Mouse (Mus musculus) MEL (cell line): Measurements from ENCODE around the gene Setd5. TPM values are rescaled to one million over a fixed set of nuclear protein-coding genes. Genes with fewer than 3 reads are reported as not detected.

Source experiments
- DNase-seq: peaks from one replicate; pipeline ENCODE4 v3.0.0; 2011; ENCODE audit warnings: low read depth, low spot score
- H3K27ac ChIP-seq: 2 replicates; pipeline ENCODE4 v1.5.1; 2012; ENCODE audit warnings: low read depth, mild to moderate bottlenecking, control low read depth, low read length, moderate library complexity; ENCODE audit not compliant: control insufficient read depth
- H3K27me3 ChIP-seq, 2 experiments: fragments of 150-350 bp in 1 of 2; sonication (generic) in 1 of 2; 2 replicates each; pipeline ENCODE4 v1.6.1; 2012; ENCODE audit warnings: low read length in 2 of 2, mild to moderate bottlenecking in 2 of 2, improper control_type of control experiment in 1 of 2, moderate library complexity in 1 of 2; ENCODE audit not compliant: insufficient read depth in 2 of 2, control insufficient read depth in 1 of 2
- H3K36me3 ChIP-seq, 2 experiments: 2 replicates each; pipeline ENCODE4 v1.6.1; 2012 to 2014; ENCODE audit warnings: low read length in 2 of 2, improper control_type of control experiment in 1 of 2, inconsistent platforms in 1 of 2, mild to moderate bottlenecking in 1 of 2; ENCODE audit not compliant: insufficient read depth in 2 of 2, control insufficient read depth in 1 of 2
- H3K4me1 ChIP-seq, 2 experiments: fragments of 150-350 bp in 1 of 2; sonication (generic) in 1 of 2; 2 replicates each; pipeline ENCODE4 v1.6.1; 2012; ENCODE audit warnings: low read length in 2 of 2, improper control_type of control experiment in 1 of 2, mild to moderate bottlenecking in 1 of 2; ENCODE audit not compliant: insufficient read depth in 2 of 2, control insufficient read depth in 1 of 2
- H3K4me3 ChIP-seq, 2 experiments: fragments of 150-350 bp in 1 of 2; sonication (generic) in 1 of 2; 2 replicates each; pipeline ENCODE4 v1.5.1; 2012; ENCODE audit warnings: low read depth in 2 of 2, low read length in 2 of 2, mild to moderate bottlenecking in 2 of 2, moderate library complexity in 2 of 2, control low read depth in 1 of 2, improper control_type of control experiment in 1 of 2; ENCODE audit not compliant: control insufficient read depth in 1 of 2, insufficient read depth in 1 of 2
- H3K79me2 ChIP-seq: 2 replicates; pipeline ENCODE4 v1.6.1; 2012; ENCODE audit warnings: mild to moderate bottlenecking, low read length, moderate library complexity; ENCODE audit not compliant: control insufficient read depth, poor library complexity, insufficient read depth
- H3K9ac ChIP-seq: 2 replicates; pipeline ENCODE4 v1.6.1; 2012; ENCODE audit warnings: low read depth, mild to moderate bottlenecking, control low read depth, low read length, moderate library complexity; ENCODE audit not compliant: control insufficient read depth, poor library complexity, severe bottlenecking
- H3K9me3 ChIP-seq: fragments of 150-350 bp; sonication (generic); replicated peaks from 2 replicates; pipeline ENCODE4 v1.6.1; 2012; ENCODE audit warnings: mild to moderate bottlenecking, low read length, improper control_type of control experiment, moderate library complexity; ENCODE audit not compliant: insufficient read depth
- BHLHE40 ChIP-seq: IDR thresholded peaks from 2 replicates; pipeline ENCODE4 v1.6.1; 2012; ENCODE audit warnings: low read depth, mild to moderate bottlenecking, inconsistent platforms, low read length, improper control_type of control experiment, borderline replicate concordance
- E2F4 ChIP-seq: IDR thresholded peaks from 2 replicates; pipeline ENCODE4 v1.6.1; 2011; ENCODE audit warnings: low read depth, low read length, improper control_type of control experiment, borderline replicate concordance
- GABPA ChIP-seq: IDR thresholded peaks from 2 replicates; pipeline ENCODE4 v1.6.1; 2012; ENCODE audit warnings: low read depth, mild to moderate bottlenecking, inconsistent platforms, low read length, improper control_type of control experiment, moderate library complexity
- MAFK ChIP-seq: IDR thresholded peaks from 2 replicates; pipeline ENCODE4 v1.6.1; 2011; ENCODE audit warnings: low read depth, mild to moderate bottlenecking, low read length, improper control_type of control experiment, borderline replicate concordance
- MAX ChIP-seq: IDR thresholded peaks from 2 replicates; pipeline ENCODE4 v1.6.1; 2011; ENCODE audit warnings: low read length, improper control_type of control experiment
- MAZ ChIP-seq: IDR thresholded peaks from 2 replicates; pipeline ENCODE4 v1.6.1; 2012; ENCODE audit warnings: low read depth, mild to moderate bottlenecking, inconsistent platforms, low read length, improper control_type of control experiment
- MXI1 ChIP-seq: IDR thresholded peaks from 2 replicates; pipeline ENCODE4 v1.6.1; 2011; ENCODE audit warnings: mild to moderate bottlenecking, low read depth, low read length, improper control_type of control experiment
- MYC ChIP-seq: IDR thresholded peaks from 2 replicates; pipeline ENCODE4 v1.6.1; 2011; ENCODE audit warnings: low read depth, mild to moderate bottlenecking, low read length, improper control_type of control experiment, moderate library complexity
- NELFE ChIP-seq: IDR thresholded peaks from 2 replicates; pipeline ENCODE4 v1.6.1; 2011; ENCODE audit warnings: low read depth, low read length, improper control_type of control experiment
- SIN3A ChIP-seq: IDR thresholded peaks from 2 replicates; pipeline ENCODE4 v1.6.1; 2012; ENCODE audit warnings: low read length, improper control_type of control experiment, inconsistent platforms
- SMC3 ChIP-seq: IDR thresholded peaks from 2 replicates; pipeline ENCODE4 v1.6.1; 2011; ENCODE audit warnings: low read depth, low read length, improper control_type of control experiment
- TCF12 ChIP-seq: IDR thresholded peaks from 2 replicates; pipeline ENCODE4 v1.6.1; 2014; ENCODE audit warnings: low read depth, mild to moderate bottlenecking, inconsistent platforms, low read length, improper control_type of control experiment, moderate library complexity
- ZC3H11A ChIP-seq: IDR thresholded peaks from 2 replicates; pipeline ENCODE4 v1.6.1; 2012; ENCODE audit warnings: low read depth, mild to moderate bottlenecking, inconsistent platforms, low read length, improper control_type of control experiment
- ZMIZ1 ChIP-seq: IDR thresholded peaks from 2 replicates; pipeline ENCODE4 v1.6.1; 2012; ENCODE audit warnings: low read depth, mild to moderate bottlenecking, inconsistent platforms, low read length, improper control_type of control experiment, moderate library complexity
- ZNF384 ChIP-seq: IDR thresholded peaks from 2 replicates; pipeline ENCODE4 v1.6.1; 2012; ENCODE audit warnings: low read depth, mild to moderate bottlenecking, inconsistent platforms, low read length, improper control_type of control experiment
- polyA plus RNA-seq, 2 experiments: library from polyadenylated mRNA; stranded (reverse) in 1 of 2; unstranded in 1 of 2; fragments of >175 nt in 1 of 2; fragments of >200 nt in 1 of 2; gene quantifications; 2 replicates each; pipeline versions ENCODE4 v1.2.1 to v1.2.4; 2012; ENCODE audit warnings: low replicate concordance in 2 of 2, low read depth in 1 of 2; ENCODE audit not compliant: insufficient read length in 2 of 2, insufficient read depth in 1 of 2, missing spikeins in 1 of 2
- total RNA-seq: library from RNA; depleted of rRNA; stranded (reverse); fragments of 300-350 nt; gene quantifications from 2 replicates; pipeline ENCODE4 v1.2.3, GENCODE M21; 2012

Gene Setd5
- total and polyA plus RNA-seq, 3 experiments: 43.5 to 185 (median 80.2) TPM

DNA sequence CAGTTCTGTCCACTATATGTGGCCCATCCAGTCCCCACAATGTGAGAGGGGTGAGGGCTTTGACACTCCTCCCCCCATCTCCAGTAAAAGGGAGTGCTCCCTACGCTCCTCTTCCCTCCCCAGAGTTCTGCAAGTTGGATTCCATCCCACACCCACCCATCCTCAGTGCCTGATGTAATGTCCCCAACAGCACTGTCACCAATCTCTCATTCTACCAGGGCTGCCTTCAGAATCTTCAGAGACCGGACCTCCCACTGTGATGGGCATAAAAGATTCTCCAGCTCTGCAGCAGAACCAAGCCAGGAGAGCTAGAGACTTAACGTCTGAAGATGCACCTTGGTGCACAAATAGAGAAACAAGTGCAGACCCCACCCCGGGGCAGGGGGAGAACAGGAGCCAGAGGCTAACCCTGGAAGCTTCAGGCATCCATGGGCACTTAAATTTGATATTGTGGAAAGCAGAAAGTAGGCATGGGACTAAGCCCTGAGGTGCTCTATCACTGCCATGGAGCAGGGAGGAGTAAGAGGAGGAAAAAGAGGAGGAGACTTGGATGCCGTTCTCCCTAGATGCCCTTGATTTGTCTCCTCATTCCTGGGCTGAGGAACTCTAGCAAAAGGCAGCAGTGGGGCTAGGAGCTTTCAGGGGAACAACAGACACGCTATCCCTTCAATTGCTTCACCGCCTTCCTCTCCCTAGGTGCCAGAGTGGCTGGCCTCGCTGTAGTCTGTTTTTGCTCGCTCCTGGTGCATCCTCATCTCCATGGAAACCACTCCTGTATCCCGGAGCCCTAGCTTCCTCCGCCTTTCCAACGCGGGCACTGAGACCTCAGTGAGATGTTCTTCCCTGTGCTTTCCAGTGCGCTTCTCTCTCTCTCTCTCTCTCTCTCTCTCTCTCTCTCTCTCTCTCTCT lies 101.4 kb downstream of the Setd5 start:
- no peaks in the 10 kb centered on the region for H3K36me3 ChIP-seq
- H3K9ac ChIP-seq: no peak overlapping the region
- H3K9me3 ChIP-seq: no peaks in the 10 kb centered on the region
- TF ChIP-seq ZC3H11A (no peak), ZNF384 (no peak), MAZ (no peak), TCF12 (no peak), BHLHE40 (no peak), NELFE (no peak), MXI1 (no peak), GABPA (no peak)
- H3K4me1 ChIP-seq: no peaks in the 10 kb centered on the region
- H3K4me3 ChIP-seq: no peak overlapping the region
- no peak for DNase-seq
- H3K27ac ChIP-seq: no peak overlapping the region
- peaks cover 0 to 7% of the 10 kb centered on the region in 2 experiments; a peak in 2 of 4 replicates for H3K27me3 ChIP-seq
- H3K79me2 ChIP-seq: no peaks in the 10 kb centered on the region

DNA sequence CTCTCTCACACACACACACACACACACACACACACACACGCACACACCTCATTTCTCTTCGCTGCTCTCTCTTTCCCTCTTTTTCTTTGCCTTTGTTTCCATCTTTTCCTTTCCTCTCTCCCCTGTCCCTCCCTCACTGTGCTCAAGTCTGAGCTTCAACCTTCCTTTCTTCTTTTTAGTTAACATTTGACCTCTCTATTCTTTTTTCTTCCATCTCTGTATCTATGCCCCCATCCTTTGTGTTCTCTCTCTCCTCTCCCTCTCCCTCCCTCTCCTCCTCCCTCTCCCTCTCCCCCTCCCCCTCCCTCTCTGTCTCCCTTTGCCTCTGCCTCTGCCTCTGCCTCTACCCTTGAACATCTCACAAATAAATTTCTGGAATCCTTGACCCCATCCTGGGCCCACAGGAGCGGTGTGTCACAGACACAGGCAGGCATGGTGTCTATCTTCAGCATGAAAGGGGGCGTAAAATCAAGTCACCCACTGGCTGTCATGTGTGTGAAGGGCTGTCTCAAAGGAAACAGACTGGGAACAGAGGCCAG lies 102.1 kb downstream of the Setd5 start:
- Histone ChIP-seq H3K27me3 (peaks cover 0 to 7% of the 10 kb centered on the region in 2 experiments; a peak in 2 of 4 replicates), H3K79me2 (no peaks in the 10 kb centered on the region), H3K36me3 (no peaks in the 10 kb centered on the region), H3K9me3 (no peaks in the 10 kb centered on the region), H3K27ac (no peak overlapping the region), H3K9ac (no peak overlapping the region), H3K4me1 (no peaks in the 10 kb centered on the region), H3K4me3 (no peak overlapping the region)
- no peak for DNase-seq
- TF ChIP-seq MYC: no peak
- TF ChIP-seq TCF12: no peak
- no peak for TF ChIP-seq MAX
- TF ChIP-seq ZMIZ1: no peak
- no peak for TF ChIP-seq E2F4
- TF ChIP-seq SIN3A: no peak
- TF ChIP-seq MAFK: no peak
- no peak for TF ChIP-seq SMC3
